Mouse (Mus musculus) limb, embryonic 14.5 days (tissue): ENCODE results near the gene Ptprn2. TPM values are rescaled to one million over a fixed set of nuclear protein-coding genes. Genes with fewer than 3 reads are reported as not detected.

Source experiments
- ATAC-seq: fragments of 200-750 bp; cut with Nextera tagmentation; 2 replicates; pipeline ENCODE4 v1.8.0; 2017; ENCODE audit warnings: low read depth, moderate number of reproducible peaks, moderate TSS enrichment; ENCODE audit not compliant: low FRiP score
- DNase-seq: peaks from one replicate; pipeline ENCODE4 v3.0.0-alpha.2; 2015; ENCODE audit warnings: low spot score
- H3K27ac ChIP-seq: fragments of 300-500 bp; sonication (generic); replicated peaks from 2 replicates; pipeline ENCODE4 v1.5.1; 2014; ENCODE audit warnings: low read depth, mild to moderate bottlenecking, low read length, moderate library complexity, mixed read lengths
- H3K27me3 ChIP-seq: fragments of 300-500 bp; sonication (generic); 2 replicates; pipeline ENCODE4 v1.6.1; 2014; ENCODE audit warnings: low read length, mixed read lengths; ENCODE audit not compliant: control insufficient read depth, insufficient read depth
- H3K36me3 ChIP-seq: fragments of 300-500 bp; sonication (generic); 2 replicates; pipeline ENCODE4 v1.6.1; 2014; ENCODE audit warnings: mild to moderate bottlenecking, low read length, moderate library complexity, mixed read lengths; ENCODE audit not compliant: control insufficient read depth, insufficient read depth
- H3K4me1 ChIP-seq: fragments of 300-500 bp; sonication (generic); 2 replicates; pipeline ENCODE4 v1.6.1; 2014; ENCODE audit warnings: antibody characterized with exemption, low read length, mixed read lengths; ENCODE audit not compliant: control insufficient read depth, insufficient read depth
- H3K4me2 ChIP-seq: fragments of 300-500 bp; sonication (generic); replicated peaks from 2 replicates; pipeline ENCODE4 v1.6.1; 2014; ENCODE audit warnings: low read depth, mild to moderate bottlenecking, low read length, moderate library complexity; ENCODE audit not compliant: severe bottlenecking
- H3K4me3 ChIP-seq: fragments of 300-500 bp; sonication (generic); replicated peaks from 2 replicates; pipeline ENCODE4 v1.5.1; 2014; ENCODE audit warnings: low read length
- H3K9ac ChIP-seq: fragments of 300-500 bp; sonication (generic); 2 replicates; pipeline ENCODE4 v1.6.1; 2014; ENCODE audit warnings: mild to moderate bottlenecking, low read depth, low read length, moderate library complexity; ENCODE audit not compliant: severe bottlenecking
- H3K9me3 ChIP-seq: fragments of 300-500 bp; sonication (generic); 2 replicates; pipeline ENCODE4 v1.6.1; 2016; ENCODE audit warnings: low read length; ENCODE audit not compliant: control insufficient read depth
- POLR2A ChIP-seq: fragments of 200-500 bp; IDR thresholded peaks from 2 replicates; pipeline ENCODE4 v1.8.0; 2012; ENCODE audit warnings: inconsistent platforms, mild to moderate bottlenecking, moderate library complexity, borderline replicate concordance; ENCODE audit not compliant: insufficient read depth, insufficient read length; ENCODE audit errors: extremely low read depth
- WGBS: fragments of 180-500 bp; shearing (Covaris S2); extraction: QIAGEN DNeasy Blood & Tissue Kit; methylation state at CpG from one replicate; pipeline ENCODE4 v1.1.7; 2014; 5-methylcytosine and 5-hydroxymethylcytosine counted together
- polyA plus RNA-seq, 2 experiments: library from polyadenylated mRNA; depleted of rRNA in 1 of 2; stranded (reverse) in 1 of 2; unstranded in 1 of 2; fragments of >200 nt; fragmentation: Nextera tagmentation in 1 of 2; extraction: Ambion mirVana in 1 of 2; gene quantifications; 2 replicates each; pipeline versions ENCODE4 v1.2.1 to v1.2.3; 2012 to 2014

The Ptprn2 gene
- polyA plus RNA-seq, 2 experiments, result 0.08 to 0.65 TPM

DNA sequence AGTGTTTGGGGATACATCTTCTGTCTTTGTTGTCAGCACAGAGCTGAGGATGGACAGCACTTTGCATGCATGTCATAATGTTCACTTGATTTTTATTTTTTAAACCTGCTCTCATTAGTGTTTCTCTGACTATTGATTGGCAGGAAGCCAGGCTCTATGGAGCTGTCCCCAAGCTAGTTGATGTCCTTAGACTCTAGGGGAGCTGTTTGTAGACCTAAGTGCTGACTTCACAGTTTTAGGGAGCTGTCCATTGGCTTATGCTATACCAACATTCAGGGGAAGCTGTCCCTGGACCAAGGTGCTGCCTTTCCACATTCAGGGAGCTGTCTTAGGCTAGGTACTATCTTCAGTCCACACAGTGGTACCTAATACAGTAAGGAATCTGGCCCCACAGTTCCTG, 360.7 kb downstream of the Ptprn2 start:
- no peaks in the 10 kb centered on the region for H3K36me3 ChIP-seq
- TF ChIP-seq POLR2A, result no peak
- H3K27me3 ChIP-seq, result no peaks in the 10 kb centered on the region
- no peak overlapping the region for H3K4me2 ChIP-seq
- no peak overlapping the region for H3K27ac ChIP-seq
- no peak overlapping the region for H3K4me3 ChIP-seq
- H3K9ac ChIP-seq, result no peak overlapping the region
- no peak for DNase-seq
- ATAC-seq, result no peak
- H3K9me3 ChIP-seq, result no peaks in the 10 kb centered on the region
- H3K4me1 ChIP-seq, result no peaks in the 10 kb centered on the region

DNA sequence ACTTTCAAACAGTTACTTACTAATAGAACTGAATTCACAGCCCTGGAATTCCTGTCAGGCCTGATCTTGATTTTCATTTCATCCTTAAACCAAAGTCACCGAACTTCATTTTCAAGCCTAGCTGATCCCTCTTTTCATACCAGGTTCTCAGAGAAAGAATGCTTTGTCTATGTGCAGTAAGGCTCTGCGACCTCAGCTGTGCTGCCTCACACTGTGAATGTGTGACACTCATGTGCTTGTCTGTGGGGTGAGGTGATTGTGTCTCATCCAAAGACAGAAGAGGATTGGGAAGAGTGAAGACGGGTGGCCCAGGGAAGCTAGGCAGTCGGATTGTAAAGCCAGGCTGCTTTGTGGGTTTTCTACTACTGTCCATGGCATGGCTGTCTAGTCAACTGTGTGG, 361.5 kb downstream of the Ptprn2 start:
- Histone ChIP-seq H3K4me2 (no peak overlapping the region), H3K4me1 (no peaks in the 10 kb centered on the region), H3K27ac (no peak overlapping the region), H3K9ac (no peak overlapping the region), H3K27me3 (no peaks in the 10 kb centered on the region), H3K9me3 (no peaks in the 10 kb centered on the region), H3K36me3 (no peaks in the 10 kb centered on the region), H3K4me3 (no peak overlapping the region)
- TF ChIP-seq POLR2A, result no peak
- 79% methylated on average over 4 of the region's 4 CpGs for WGBS
- ATAC-seq (no peak), DNase-seq (no peak)

DNA sequence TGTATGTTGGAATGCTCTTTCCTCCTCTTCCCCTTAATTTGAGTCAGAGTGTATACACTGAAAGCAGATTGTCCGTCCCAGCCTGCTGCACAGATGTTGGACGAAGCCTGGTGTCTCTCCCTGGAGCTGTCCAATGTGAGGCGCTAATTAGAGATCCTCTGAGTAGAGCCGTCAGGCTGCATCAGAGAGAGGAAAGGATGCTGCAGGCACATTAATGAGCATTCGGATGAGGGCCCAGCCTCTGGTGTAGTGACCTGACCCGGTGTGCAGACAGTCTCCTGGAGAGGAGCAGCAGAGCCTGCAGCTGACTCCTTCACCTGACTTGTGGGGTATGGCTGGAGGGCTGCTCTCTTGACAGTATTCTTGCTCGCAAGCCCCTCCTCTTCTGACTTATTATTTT, 370.8 kb downstream of the Ptprn2 start:
- Histone ChIP-seq H3K9me3 (no peaks in the 10 kb centered on the region), H3K4me2 (no peak overlapping the region), H3K27me3 (no peaks in the 10 kb centered on the region), H3K36me3 (no peaks in the 10 kb centered on the region), H3K4me3 (no peak overlapping the region), H3K4me1 (no peaks in the 10 kb centered on the region), H3K27ac (no peak overlapping the region), H3K9ac (no peak overlapping the region)
- WGBS, result 54% methylated on average over 7 of the region's 7 CpGs
- ATAC-seq (no peak), DNase-seq (no peak)
- no peak for TF ChIP-seq POLR2A

DNA sequence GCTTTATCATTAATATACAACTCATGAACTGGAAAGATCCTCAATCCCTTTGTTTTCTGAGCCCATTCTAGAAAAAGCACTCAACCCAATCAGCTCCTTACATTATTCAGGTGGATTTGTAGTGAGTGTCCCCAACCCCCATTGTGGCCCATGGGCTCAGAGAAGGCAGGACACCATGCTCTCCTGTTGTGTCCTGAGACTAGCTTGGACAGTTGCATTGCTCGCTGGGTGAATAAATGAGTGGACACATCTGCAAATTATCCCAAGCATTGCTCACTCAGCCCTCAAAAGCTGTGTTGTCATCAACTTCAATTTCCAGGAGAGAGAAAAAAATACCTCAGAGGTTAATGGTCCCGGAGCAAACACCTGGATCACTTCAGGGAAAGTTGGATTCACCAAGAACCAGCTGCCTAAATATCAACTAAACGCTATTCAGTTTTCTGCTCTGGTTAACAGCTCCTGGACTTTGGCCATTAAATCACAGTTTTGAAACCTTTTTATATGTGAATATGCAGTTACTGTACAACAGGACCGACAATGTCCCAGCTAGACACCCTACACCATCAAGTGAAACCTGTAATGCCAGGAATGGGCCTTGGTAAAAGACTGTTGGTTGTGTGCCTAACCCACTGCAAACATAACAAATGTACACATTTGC, 376.0 kb downstream of the Ptprn2 start:
- Histone ChIP-seq H3K9me3 (no peaks in the 10 kb centered on the region), H3K4me3 (no peak overlapping the region), H3K36me3 (no peaks in the 10 kb centered on the region), H3K27ac (no peak overlapping the region), H3K27me3 (no peaks in the 10 kb centered on the region), H3K9ac (no peak overlapping the region), H3K4me1 (no peaks in the 10 kb centered on the region), H3K4me2 (no peak overlapping the region)
- whole genome bisulfite sequencing, result 81% methylated on average over 4 of the region's 4 CpGs
- DNase-seq, result no peak
- TF ChIP-seq POLR2A, result no peak
- no peak for ATAC-seq

DNA sequence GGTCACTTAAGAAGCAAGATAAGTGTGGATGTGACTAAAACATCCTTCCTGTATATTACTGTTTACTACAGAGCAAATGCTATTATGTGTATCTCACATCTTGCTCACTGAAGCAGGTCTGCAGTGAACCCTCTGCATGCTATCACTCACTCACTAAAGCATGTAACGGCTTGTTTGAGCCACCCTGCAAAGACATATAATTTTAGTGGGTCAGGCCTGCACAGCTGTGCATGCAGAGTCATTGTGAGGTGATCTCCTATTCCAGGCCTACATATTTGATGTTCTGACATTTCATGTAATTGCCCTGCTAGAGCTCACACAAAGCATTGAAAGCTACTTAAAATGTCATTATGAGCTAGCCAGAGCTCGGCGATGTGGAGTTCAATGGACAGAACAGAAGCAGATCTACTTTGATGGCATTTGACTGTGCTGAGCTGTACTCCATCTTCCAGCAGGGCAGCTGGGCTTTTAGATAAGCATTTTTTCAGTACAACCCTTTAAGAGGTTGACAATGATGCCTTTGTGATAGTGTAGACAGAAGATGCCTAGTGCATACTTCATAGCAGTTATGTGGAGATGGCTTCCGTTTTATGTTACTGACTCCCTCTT, 377.9 kb downstream of the Ptprn2 start:
- Histone ChIP-seq H3K27ac (no peak overlapping the region), H3K4me2 (no peak overlapping the region), H3K36me3 (no peaks in the 10 kb centered on the region), H3K4me1 (no peaks in the 10 kb centered on the region), H3K9ac (no peak overlapping the region), H3K27me3 (no peaks in the 10 kb centered on the region), H3K9me3 (no peaks in the 10 kb centered on the region), H3K4me3 (no peak overlapping the region)
- 65% methylated on average over 4 of the region's 4 CpGs for WGBS
- DNase-seq, result no peak
- no peak for ATAC-seq
- no peak for TF ChIP-seq POLR2A
